In the genomic region with DNA sequence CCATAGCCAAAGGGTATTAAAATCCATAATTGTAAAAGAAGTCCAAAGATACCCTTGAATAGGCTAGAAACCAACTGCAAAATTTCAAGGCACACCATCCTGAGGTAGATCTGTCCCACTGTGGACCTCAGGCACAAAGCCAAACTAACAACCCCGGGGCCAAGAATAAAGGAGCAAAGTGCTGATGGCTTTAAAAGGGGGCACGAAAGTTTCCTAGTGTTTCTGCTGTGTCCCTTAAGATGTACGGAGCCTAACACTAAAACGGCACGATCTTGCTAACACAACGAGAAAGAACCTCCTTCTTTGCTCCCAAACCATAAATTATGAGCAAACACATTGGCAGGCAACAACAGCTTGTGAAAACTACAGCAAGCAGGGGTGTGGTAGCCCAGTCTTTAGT, we compare ENCODE assay signal across 10 mouse cellular contexts. TPM values are rescaled to one million over a fixed set of nuclear protein-coding genes. Genes with fewer than 3 reads are reported as not detected.
A peak's percentile ranks its signal among the peaks of the same experiment; 100 is the strongest.
DNase-seq lines count a peak whose midpoint lies in the region; ATAC-seq lines count a peak whose summit lies in the region.
"Had no signal": no experiment of that assay in that cellular context is flagged by ENCODE, and none has a peak within 500 bp of the region (broad histone marks: within the 10 kb centered on the region; RNA-seq: fewer than 3 reads in every experiment).

No protein-coding gene starts in this region.

- H3K4me2 ChIP-seq in intestine, embryonic 14.5 days (ENCODE audit: low read length): peak overlapping the region; percentile 73
- H3K4me2 ChIP-seq in intestine, embryonic 16.5 days (ENCODE audit: low read depth, low read length): no peak overlapping the region
- peak overlapping the region; percentile 79 for H3K4me2 ChIP-seq in heart, embryonic 16.5 days (ENCODE audit: low read depth, low read length)
- H3K4me2 ChIP-seq in liver, embryonic 16.5 days (ENCODE audit: low read depth, low read length): peak overlapping the region; percentile 97; the same call in 1 of the 2 replicates

- H3K36me3 ChIP-seq in intestine, embryonic 14.5 days (ENCODE audit: control insufficient read depth, insufficient read depth, low read length): no peaks in the 10 kb centered on the region
- no peaks in the 10 kb centered on the region for H3K36me3 ChIP-seq in intestine, embryonic 16.5 days (ENCODE audit: control insufficient read depth, insufficient read depth, low read length)
- peaks cover 9% of the 10 kb centered on the region for H3K36me3 ChIP-seq in heart, embryonic 16.5 days (ENCODE audit: control insufficient read depth, insufficient read depth)
- H3K36me3 ChIP-seq in liver, embryonic 16.5 days (ENCODE audit: control insufficient read depth, insufficient read depth): no peaks in the 10 kb centered on the region

- no peak overlapping the region for H3K27ac ChIP-seq in intestine, embryonic 14.5 days (ENCODE audit: low read depth)
- no peak overlapping the region for H3K27ac ChIP-seq in intestine, embryonic 16.5 days (ENCODE audit: low read length)
- H3K27ac ChIP-seq in brown adipose tissue, adult 24 weeks (replicated peaks; ENCODE audit: low read depth, low read length): peak overlapping the region; percentile 79
- no peak overlapping the region for H3K27ac ChIP-seq in heart, embryonic 16.5 days (ENCODE audit: low read length)
- H3K27ac ChIP-seq in liver, embryonic 16.5 days (ENCODE audit: low read length): no peak overlapping the region

- no peak for DNase-seq in intestine, embryonic 14.5 days (ENCODE audit: low spot score)
- DNase-seq in left cerebral cortex, adult 18-20 months (ENCODE audit: low spot score in 2 of 2): no peak
- no peak for DNase-seq in layer of hippocampus, adult 18-20 months (ENCODE audit: low spot score in 2 of 2)
- no peak for DNase-seq in embryo, embryonic 10 days (ENCODE audit: low spot score)
- DNase-seq: left cerebral cortex, postnatal 4 days; retina, postnatal 1 day had no signal

- no peaks in the 10 kb centered on the region for H3K27me3 ChIP-seq in intestine, embryonic 14.5 days (replicated peaks; ENCODE audit: control insufficient read depth, insufficient read depth, low read length)
- no peaks in the 10 kb centered on the region for H3K27me3 ChIP-seq in intestine, embryonic 16.5 days (replicated peaks; ENCODE audit: control insufficient read depth, insufficient read depth, low read length)
- no peaks in the 10 kb centered on the region for H3K27me3 ChIP-seq in heart, embryonic 16.5 days (ENCODE audit: control insufficient read depth, insufficient read depth, low read length)
- no peaks in the 10 kb centered on the region for H3K27me3 ChIP-seq in liver, embryonic 16.5 days (ENCODE audit: control insufficient read depth, insufficient read depth, low read depth, low read length)

- ATAC-seq in intestine, embryonic 14.5 days (replicated peaks; ENCODE audit: low FRiP score, low TSS enrichment, low read depth): no peak
- no peak for ATAC-seq in intestine, embryonic 16.5 days
- ATAC-seq in heart, embryonic 16.5 days (replicated peaks; ENCODE audit: extremely low read depth, insufficient read depth, low FRiP score): no peak
- ATAC-seq in liver, embryonic 16.5 days (ENCODE audit: low read depth): no peak

- H3K9me3 ChIP-seq in intestine, embryonic 14.5 days (ENCODE audit: control insufficient read depth, low read length): no peaks in the 10 kb centered on the region
- no peaks in the 10 kb centered on the region for H3K9me3 ChIP-seq in intestine, embryonic 16.5 days (ENCODE audit: control insufficient read depth, low read length)
- no peaks in the 10 kb centered on the region for H3K9me3 ChIP-seq in heart, embryonic 16.5 days (replicated peaks; ENCODE audit: control insufficient read depth, low read length)
- H3K9me3 ChIP-seq in liver, embryonic 16.5 days (replicated peaks; ENCODE audit: control insufficient read depth, low read length): no peaks in the 10 kb centered on the region

- H3K9ac ChIP-seq in intestine, embryonic 14.5 days (ENCODE audit: low read length): no peak overlapping the region
- H3K9ac ChIP-seq in intestine, embryonic 16.5 days (ENCODE audit: low read depth, low read length): no peak overlapping the region
- peak overlapping the region; percentile 4; the same call in 1 of the 2 replicates for H3K9ac ChIP-seq in heart, embryonic 16.5 days (ENCODE audit: low read length)
- H3K9ac ChIP-seq in liver, embryonic 16.5 days (ENCODE audit: low read depth, low read length): no peak overlapping the region

- H3K4me1 ChIP-seq in intestine, embryonic 14.5 days (replicated peaks; ENCODE audit: control insufficient read depth, insufficient read depth, low read length): peaks cover 10% of the 10 kb centered on the region
- peaks cover 6% of the 10 kb centered on the region for H3K4me1 ChIP-seq in intestine, embryonic 16.5 days (ENCODE audit: control insufficient read depth, insufficient read depth, low read length)
- H3K4me1 ChIP-seq in brown adipose tissue, adult 24 weeks (ENCODE audit: control insufficient read depth, insufficient read depth, insufficient read length, low read length): peaks cover 14% of the 10 kb centered on the region
- H3K4me1 ChIP-seq in heart, embryonic 16.5 days (ENCODE audit: control insufficient read depth, insufficient read depth, low read length): peaks cover 13% of the 10 kb centered on the region
- peaks cover 13% of the 10 kb centered on the region for H3K4me1 ChIP-seq in liver, embryonic 16.5 days (ENCODE audit: control insufficient read depth, low read depth, low read length)

- no peak overlapping the region for H3K4me3 ChIP-seq in intestine, embryonic 14.5 days (ENCODE audit: low read depth, low read length)
- H3K4me3 ChIP-seq in intestine, embryonic 16.5 days (ENCODE audit: low read length): no peak overlapping the region
- H3K4me3 ChIP-seq in brown adipose tissue, adult 24 weeks (ENCODE audit: insufficient read depth, low read depth, low read length): peak overlapping the region; percentile 95
- H3K4me3 ChIP-seq in heart, embryonic 16.5 days (ENCODE audit: low read length): peak overlapping the region; percentile 80
- H3K4me3 ChIP-seq in liver, embryonic 16.5 days (ENCODE audit: low read depth, low read length): no peak overlapping the region

- WGBS in intestine, embryonic 14.5 days: 70% methylated on average over 6 of the region's 6 CpGs
- 61% methylated on average over 6 of the region's 6 CpGs for WGBS in intestine, embryonic 16.5 days
- 60% methylated on average over 6 of the region's 6 CpGs for WGBS in heart, embryonic 16.5 days
- 66% methylated on average over 6 of the region's 6 CpGs for WGBS in liver, embryonic 16.5 days (ENCODE audit: insufficient replicate concordance)

RNA-seq across cellular contexts. Expression of a gene that starts 1.6 kb away (rescaled TPM):
- 11.2 and 13.1 TPM in 2 replicates for polyA plus RNA-seq in intestine, embryonic 14.5 days (2014; fragmentation: Nextera tagmentation; extraction: Ambion mirVana)
- 8.6 and 9.1 TPM in 2 replicates for polyA plus RNA-seq in intestine, embryonic 16.5 days (2015; fragmentation: Nextera tagmentation; extraction: Ambion mirVana)
- polyA plus RNA-seq in brown adipose tissue, adult 24 weeks (2012; ENCODE audit: insufficient read depth, insufficient read length, missing spikeins): 154 and 157 TPM in 2 replicates
- 14.7 and 16.9 TPM in 2 replicates for polyA plus RNA-seq in heart, embryonic 16.5 days (2015; fragmentation: Nextera tagmentation; extraction: Ambion mirVana)
- polyA plus RNA-seq in liver, embryonic 16.5 days (2015; fragmentation: Nextera tagmentation; extraction: Ambion mirVana): 4.9 and 5.4 TPM in 2 replicates
- 10 to 100 TPM; 17.1 to 17.9 TPM for total RNA-seq in left cerebral cortex, adult 18-20 months (2021)
- 10 to 100 TPM; 21.5 to 22.5 TPM for total RNA-seq in layer of hippocampus, adult 18-20 months (2021)

RNA-seq across cellular contexts. Expression of a gene that starts 57.2 kb away (rescaled TPM):
- 1.5 and 2.2 TPM in 2 replicates for polyA plus RNA-seq in intestine, embryonic 14.5 days (2014; fragmentation: Nextera tagmentation; extraction: Ambion mirVana)
- polyA plus RNA-seq in intestine, embryonic 16.5 days (2015; fragmentation: Nextera tagmentation; extraction: Ambion mirVana): 0.61 and 1.1 TPM in 2 replicates
- 2.4 and 3.3 TPM in 2 replicates for polyA plus RNA-seq in brown adipose tissue, adult 24 weeks (2012; ENCODE audit: insufficient read depth, insufficient read length, missing spikeins)
- 1.7 and 2.3 TPM in 2 replicates for polyA plus RNA-seq in heart, embryonic 16.5 days (2015; fragmentation: Nextera tagmentation; extraction: Ambion mirVana)
- not detected in 2 replicates for polyA plus RNA-seq in liver, embryonic 16.5 days (2015; fragmentation: Nextera tagmentation; extraction: Ambion mirVana)
- 1 to 10 TPM; 8.1 to 9.9 TPM for total RNA-seq in left cerebral cortex, adult 18-20 months (2021)
- 10 to 100 TPM; 33.3 to 35.9 TPM for total RNA-seq in layer of hippocampus, adult 18-20 months (2021)

Comparison
In these comparisons a context has a peak if more than half of its experiments do, and no peak if none do; other contexts are left out.
1. H3K4me3 ChIP-seq: peak in brown adipose tissue, adult 24 weeks (single experiment) and heart, embryonic 16.5 days (single experiment); none in intestine, embryonic 14.5 days (single experiment), intestine, embryonic 16.5 days (single experiment) and liver, embryonic 16.5 days (single experiment).